Mouse (Mus musculus) embryonic fibroblast, embryonic 13.5 days (primary cell): ENCODE measurements around the gene Myo18a.

ENCODE experiments used
- CTCF ChIP-seq: IDR thresholded peaks from 2 replicates; pipeline ENCODE4 v1.5.1; 2011; ENCODE audit warnings: mild to moderate bottlenecking, control low read depth, low read length, moderate library complexity, borderline replicate concordance; ENCODE audit not compliant: insufficient read depth
- POLR2A ChIP-seq: IDR thresholded peaks from 2 replicates; pipeline ENCODE4 v1.6.1; 2011; ENCODE audit warnings: low read depth, mild to moderate bottlenecking, control low read depth, low read length, moderate library complexity

DNA sequence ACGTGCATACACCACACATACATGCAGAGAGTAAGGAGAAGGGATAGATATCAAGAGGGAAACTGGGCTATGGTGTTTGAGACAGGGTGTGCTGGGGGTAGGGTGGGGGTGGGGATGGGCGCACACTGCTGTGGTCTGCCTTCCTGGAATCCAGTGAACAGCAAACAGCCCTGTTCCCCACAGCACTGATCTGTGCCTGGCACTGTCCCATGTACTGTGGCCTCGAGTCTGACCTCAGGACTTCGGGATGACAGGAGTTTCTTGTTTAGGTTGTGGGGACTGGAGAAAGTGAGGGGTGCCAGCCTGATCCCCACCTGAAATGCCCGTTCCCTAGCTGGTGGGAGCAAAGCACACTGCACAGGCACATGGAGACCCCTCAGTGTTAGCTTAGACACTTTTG, 24.7 kb downstream of the Myo18a start, which contains the start of gene Gm10277:
- no peak for TF ChIP-seq CTCF
- TF ChIP-seq POLR2A: no peak
